Mouse (Mus musculus) spleen, postnatal 0 days (tissue): Measurements from ENCODE around the gene Defb41. TPM values are rescaled to one million over a fixed set of nuclear protein-coding genes. Genes with fewer than 3 reads are reported as not detected.

Experiments used
- polyA plus RNA-seq: library from polyadenylated mRNA; unstranded; fragments of >200 nt; fragmentation: Nextera tagmentation; extraction: Ambion mirVana; gene quantifications from 2 replicates; pipeline ENCODE4 v1.2.1, GENCODE M21; 2015

Gene Defb41
- polyA plus RNA-seq: not detected in 2 replicates

GRCm38 (mm10) chr1:18265038-18265437, at the start of gene Defb41:
Defb41 (minus strand) TSS chr1:18265138.

GRCm38 (mm10) chr1:18237343-18237742, 27.6 kb downstream of the Defb41 start, which contains the start of gene Defb18:
Defb18 (minus strand) TSS chr1:18237443.

Other genes with a start within 250 kb of the Defb41 start
- not detected in 2 replicates for gene Crisp4, start 119.2 kb downstream of the Defb41 start, polyA plus RNA-seq
- gene Defb18, start 27.7 kb downstream of the Defb41 start, polyA plus RNA-seq: not detected in 2 replicates